Mouse (Mus musculus): ENCODE results near the gene Ahsa1.

DNA sequence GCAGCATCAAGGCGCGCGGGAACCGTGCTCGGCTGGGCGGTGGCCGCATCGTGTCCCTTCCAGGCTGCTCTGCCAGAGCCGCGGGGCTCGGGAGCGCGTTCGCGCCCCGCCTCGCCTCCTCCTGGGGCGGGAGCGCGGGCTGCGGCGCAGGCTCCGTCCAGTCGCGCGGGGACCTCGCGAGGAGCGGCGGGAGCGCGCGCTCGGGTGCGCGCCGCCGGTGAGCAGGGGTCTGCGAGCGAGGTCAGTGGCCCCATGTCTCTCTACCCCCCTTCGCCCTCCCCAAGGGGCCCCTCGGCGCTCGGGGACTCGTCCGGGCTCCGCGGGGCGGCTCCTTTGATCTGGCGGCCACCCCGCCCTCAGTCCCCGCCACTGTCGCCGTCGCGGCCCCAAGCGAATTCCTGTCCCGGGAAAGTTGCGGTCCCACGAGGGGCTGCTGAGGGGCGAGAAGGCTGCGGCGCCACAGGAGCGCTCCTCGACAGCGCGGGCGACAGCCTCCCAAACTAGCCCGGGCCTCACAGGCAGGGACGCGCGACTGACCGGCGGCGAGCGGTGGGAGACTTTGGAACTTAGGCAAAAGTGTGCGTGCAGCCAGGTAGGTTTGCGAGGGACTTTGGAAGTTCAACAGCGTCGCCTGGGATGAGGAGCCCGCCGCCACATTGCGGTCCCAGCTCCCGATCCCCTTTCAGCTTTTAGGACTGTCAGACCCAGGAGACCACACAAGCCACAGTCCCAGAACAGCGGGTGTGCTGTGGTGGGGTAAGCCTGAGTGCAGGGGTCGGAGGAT lies 33.6 kb downstream of the Ahsa1 start, which contains the start of gene Ism2:
- TF ChIP-seq CTCF (IDR thresholded peaks at IDR 0.05; ENCODE audit: low read depth) (no peak), EP300 (IDR thresholded peaks at IDR 0.05; ENCODE audit: low read depth) (no peak)
